Mouse (Mus musculus) testis, adult 2 months (tissue): ENCODE data around the gene Tbc1d1.

Experiments
- CTCF ChIP-seq: fragments of 200-500 bp; IDR thresholded peaks from 2 replicates; pipeline ENCODE4 v1.5.1; 2012; ENCODE audit warnings: low read depth, mild to moderate bottlenecking, inconsistent platforms, low read length, moderate library complexity; ENCODE audit not compliant: control insufficient read depth, insufficient read depth, insufficient replicate concordance
- POLR2A ChIP-seq: fragments of 200-500 bp; IDR thresholded peaks from 2 replicates; pipeline ENCODE4 v1.6.1; 2012; ENCODE audit warnings: low read depth, mild to moderate bottlenecking, inconsistent platforms, low read length, moderate library complexity; ENCODE audit not compliant: control insufficient read depth

GRCm38 (mm10) chr5:64146384-64147005, 9.6 kb upstream of the Tbc1d1 start:
- TF ChIP-seq POLR2A (no peak), CTCF (no peak)
